Comparison of ENCODE assay signal across 23 mouse cellular contexts in the genomic region with DNA sequence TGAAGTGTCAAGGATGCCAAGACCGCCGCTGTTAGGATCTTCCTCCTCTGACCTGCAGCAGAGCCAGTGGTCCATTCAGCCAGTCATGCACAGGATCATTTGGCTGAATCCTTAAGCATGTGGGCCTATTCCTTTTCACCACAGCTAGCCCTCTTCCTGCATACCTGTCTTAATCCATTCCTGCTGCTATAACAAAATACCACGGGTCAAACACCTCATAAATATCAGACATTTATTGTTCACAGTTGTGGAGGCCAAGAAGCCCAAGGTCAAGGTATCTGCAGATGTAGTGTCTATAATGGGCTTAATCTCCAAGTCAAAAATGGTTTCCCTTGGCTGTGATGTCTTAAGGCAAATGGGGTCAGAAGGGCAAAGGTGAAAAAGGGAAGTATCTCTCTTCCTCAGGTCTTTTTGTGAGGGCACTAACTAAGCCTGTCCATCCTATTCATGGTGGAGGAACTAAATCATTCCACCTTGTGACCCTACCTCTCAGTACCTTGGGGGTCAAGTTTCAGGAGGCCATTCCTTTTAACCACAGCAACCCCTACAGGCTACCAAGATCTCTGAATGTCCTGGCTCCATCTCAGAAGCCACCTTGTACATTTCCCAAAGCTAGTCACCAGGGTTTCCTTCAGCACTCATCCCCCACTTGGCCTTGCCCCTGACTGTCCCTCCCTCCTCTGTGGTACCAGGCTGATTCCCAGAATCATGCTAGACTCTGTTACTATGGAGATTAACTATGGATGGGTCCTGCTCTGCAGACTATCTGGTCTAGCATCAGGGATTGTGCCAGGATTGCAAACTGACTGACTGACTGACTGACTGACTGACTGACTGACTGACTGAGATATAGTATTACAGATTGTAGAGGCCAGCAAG.
DNase-seq lines count a peak whose midpoint lies in the region.
"Had no signal": no experiment of that assay in that cellular context is flagged by ENCODE, and none has a peak within 500 bp of the region (broad histone marks: within the 10 kb centered on the region; RNA-seq: fewer than 3 reads in every experiment).

No protein-coding gene starts in this region.

- no peaks in the 10 kb centered on the region for H3K36me3 ChIP-seq in limb, embryonic 10.5 days
- H3K36me3 ChIP-seq: G1E; heart, embryonic 12.5 days; hindbrain, embryonic 13.5 days; midbrain, embryonic 12.5 days; neural tube, embryonic 15.5 days had no signal

- peak overlapping the region; percentile 84 for H3K27ac ChIP-seq in limb, embryonic 10.5 days
- H3K27ac ChIP-seq: midbrain, embryonic 12.5 days; neural tube, embryonic 15.5 days had no signal

- H3K4me3 ChIP-seq in limb, embryonic 10.5 days, result no peak overlapping the region; the same call in 1 of the 2 replicates
- H3K4me3 ChIP-seq: erythroblast, embryonic 14.5 days; heart, embryonic 12.5 days; hindbrain, embryonic 13.5 days; midbrain, embryonic 12.5 days; myocyte; neural tube, embryonic 15.5 days had no signal

- no peaks in the 10 kb centered on the region for H3K9me3 ChIP-seq in limb, embryonic 10.5 days (replicated peaks)
- H3K9me3 ChIP-seq: G1E; heart, embryonic 12.5 days; hindbrain, embryonic 13.5 days; midbrain, embryonic 12.5 days; neural tube, embryonic 15.5 days had no signal

- 29% methylated on average over 3 of the region's 3 CpGs for WGBS in limb, embryonic 10.5 days

- peaks cover 48% of the 10 kb centered on the region for H3K4me1 ChIP-seq in limb, embryonic 10.5 days
- H3K4me1 ChIP-seq: midbrain, embryonic 12.5 days; neural tube, embryonic 15.5 days had no signal

- no peaks in the 10 kb centered on the region for H3K27me3 ChIP-seq in limb, embryonic 10.5 days (ENCODE audit: low read depth, poor library complexity, severe bottlenecking)
- H3K27me3 ChIP-seq: heart, embryonic 12.5 days; hindbrain, embryonic 13.5 days; midbrain, embryonic 12.5 days; neural tube, embryonic 15.5 days had no signal

- peak; percentile 30 for DNase-seq in adrenal gland, adult 2 months
- DNase-seq in adrenal gland, adult 18-20 months (ENCODE audit: low spot score in 2 of 2), result no peak
- DNase-seq in ovary, adult 18-20 months (ENCODE audit: low spot score), result peak; percentile 62
- DNase-seq in ovary, postnatal 14 days (ENCODE audit: low spot score), result no peak
- no peak for DNase-seq in limb, embryonic 10.5 days (ENCODE audit: low spot score)
- peak; percentile 12 for DNase-seq in yolk sac, embryonic 10.5 days (ENCODE audit: low spot score)
- DNase-seq in thymus, postnatal 14 days, result no peak
- no peak for DNase-seq in kidney, adult 9 months
- DNase-seq: cerebellum, adult 2 months; heart, postnatal 14 days; kidney, postnatal 4 days; layer of hippocampus, adult 9-11 months; liver; lung, postnatal 14 days; retina, postnatal 1 day; thymus, adult 2 months had no signal

Comparison
In these comparisons a context has a peak if more than half of its experiments do, and no peak if none do; other contexts are left out.
1. DNase-seq: peak in adrenal gland, adult 2 months (single experiment), ovary, adult 18-20 months (single experiment) and yolk sac, embryonic 10.5 days (single experiment); none in adrenal gland, adult 18-20 months (0 of 2), ovary, postnatal 14 days (single experiment), limb, embryonic 10.5 days (single experiment), thymus, postnatal 14 days (single experiment) and kidney, adult 9 months (single experiment).